Mouse (Mus musculus) testis, adult 10 weeks (tissue): ENCODE results near the gene Fat4. TPM values are rescaled to one million over a fixed set of nuclear protein-coding genes. Genes with fewer than 3 reads are reported as not detected.

Source experiments
- polyA plus RNA-seq: library from polyadenylated mRNA; stranded (reverse); fragments of 350-450 nt; fragmentation: Illumina TruSeq; extraction: RNeasy Lipid Tissue Mini Kit (QIAGEN cat#74804); gene quantifications from one replicate; pipeline ENCODE4 v1.2.3, GENCODE M21; 2014; ENCODE audit warnings: low read depth, low replicate concordance

Gene Fat4
- 0.48 TPM for polyA plus RNA-seq

DNA sequence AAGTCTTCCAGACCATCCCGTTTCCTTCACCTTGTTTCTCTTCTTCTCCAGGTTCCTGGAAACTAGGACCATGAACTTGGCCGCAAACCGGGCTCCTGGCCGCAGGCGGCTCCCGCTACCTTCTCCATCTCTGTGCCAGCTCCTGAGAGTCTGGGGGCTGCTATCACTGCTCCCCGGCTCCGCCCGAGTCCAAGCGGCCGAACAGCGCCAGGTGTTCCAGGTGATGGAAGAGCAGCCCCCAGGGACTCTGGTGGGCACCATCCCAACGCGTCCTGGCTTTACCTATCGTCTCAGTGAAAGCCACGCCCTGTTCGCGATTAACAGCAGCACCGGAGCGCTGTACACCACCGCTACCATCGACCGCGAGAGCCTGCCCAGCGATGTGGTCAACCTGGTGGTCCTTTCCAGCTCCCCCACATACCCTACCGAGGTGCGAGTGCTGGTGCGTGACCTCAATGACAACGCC lies at the start of gene Fat4:
Gene Fat4, plus strand, starts transcription at position 51 of the 466 bp plus-strand sequence.

